Mouse (Mus musculus): ENCODE results near the gene Gm853. TPM values are rescaled to one million over a fixed set of nuclear protein-coding genes. Genes with fewer than 3 reads are reported as not detected.
A peak's percentile ranks its signal among the peaks of the same experiment; 100 is the strongest.

The Gm853 gene
- total RNA-seq, 2 experiments from 2014 or later, result 0.46 TPM; not detected in 1

- DNase-seq (ENCODE audit: low spot score in 2 of 2), result no peak
These were observed 6.8 kb downstream of the Gm853 start for GRCm38 (mm10) chr4:130215392-130215791.

GRCm38 (mm10) chr4:130213857-130214256 lies 8.3 kb downstream of the Gm853 start:
- no peak for DNase-seq (ENCODE audit: low spot score in 2 of 2)

GRCm38 (mm10) chr4:130213197-130213596 lies 9.0 kb downstream of the Gm853 start:
- no peak for DNase-seq (ENCODE audit: low spot score in 2 of 2)

GRCm38 (mm10) chr4:130212421-130212820 lies 9.8 kb downstream of the Gm853 start:
- DNase-seq (ENCODE audit: low spot score in 2 of 2), result no peak

DNA sequence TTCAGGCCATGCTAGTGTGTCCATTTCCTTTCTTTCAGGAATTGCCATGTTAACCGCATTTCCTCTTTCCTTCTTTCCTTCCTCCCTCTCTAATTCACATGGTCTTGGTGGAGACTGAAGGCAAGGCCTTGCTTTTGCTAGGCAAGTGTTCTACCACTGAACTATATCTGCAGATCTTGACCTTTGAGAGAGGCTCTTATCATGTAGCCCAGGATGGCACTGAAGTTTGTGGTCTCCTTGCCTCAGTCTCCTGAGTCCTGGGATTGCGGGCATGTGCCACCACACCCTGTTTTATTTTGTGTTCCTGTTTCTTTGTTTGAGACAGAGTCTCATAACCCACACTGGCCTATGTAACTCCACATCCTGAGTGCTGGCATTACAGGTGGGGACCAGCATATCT lies 10.3 kb downstream of the Gm853 start:
- DNase-seq (ENCODE audit: low spot score in 2 of 2), result no peak

- peak; percentile 89 to 90 for DNase-seq (ENCODE audit: low spot score in 2 of 2)
These were observed 23.2 kb downstream of the Gm853 start for GRCm38 (mm10) chr4:130198694-130199670.

DNA sequence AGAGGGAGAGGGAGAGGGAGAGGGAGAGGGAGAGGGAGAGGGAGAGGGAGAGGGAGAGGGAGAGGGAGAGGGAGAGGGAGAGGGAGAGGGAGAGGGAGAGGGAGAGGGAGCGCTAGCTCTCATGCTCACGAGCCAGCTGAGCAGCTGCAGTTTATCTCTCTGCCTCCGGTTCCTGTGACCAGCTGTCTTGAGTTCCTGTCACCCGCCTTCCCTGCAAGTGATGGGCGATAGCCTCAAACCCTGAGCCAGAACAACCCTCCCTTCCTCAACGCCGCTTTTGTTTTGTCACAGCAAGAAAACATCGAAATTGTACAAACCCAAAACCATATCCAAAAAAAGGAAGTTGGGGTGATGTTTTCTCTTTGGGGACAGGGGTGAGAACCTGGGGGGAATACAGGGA lies 25.7 kb downstream of the Gm853 start:
- DNase-seq (ENCODE audit: low spot score in 2 of 2), result no peak

DNA sequence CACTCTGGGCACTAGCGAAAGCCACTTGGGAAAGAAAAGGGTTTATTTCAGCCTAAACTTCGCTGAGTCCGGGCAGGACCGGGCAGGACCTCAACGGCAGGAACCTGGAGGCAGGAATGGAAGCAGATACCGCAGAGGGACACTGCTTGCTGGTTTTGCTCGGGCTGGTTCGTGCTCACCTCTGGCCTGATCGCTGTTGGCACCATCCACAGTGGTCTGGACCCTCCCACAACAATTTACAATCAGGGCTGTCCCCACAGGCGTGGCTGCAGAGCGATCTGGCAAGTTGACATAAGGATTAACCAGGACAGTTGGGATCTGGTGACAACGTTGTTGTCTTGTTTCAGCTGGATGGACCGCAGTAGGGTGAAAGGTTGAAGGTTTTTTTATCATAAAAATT lies 26.3 kb downstream of the Gm853 start:
- DNase-seq (ENCODE audit: low spot score in 2 of 2), result no peak

- no peak for DNase-seq (ENCODE audit: low spot score in 2 of 2)
These were observed 29.9 kb downstream of the Gm853 start for GRCm38 (mm10) chr4:130192266-130192665.

- DNase-seq (ENCODE audit: low spot score in 2 of 2), result no peak
These were observed 32.6 kb downstream of the Gm853 start for GRCm38 (mm10) chr4:130189606-130190005.

DNA sequence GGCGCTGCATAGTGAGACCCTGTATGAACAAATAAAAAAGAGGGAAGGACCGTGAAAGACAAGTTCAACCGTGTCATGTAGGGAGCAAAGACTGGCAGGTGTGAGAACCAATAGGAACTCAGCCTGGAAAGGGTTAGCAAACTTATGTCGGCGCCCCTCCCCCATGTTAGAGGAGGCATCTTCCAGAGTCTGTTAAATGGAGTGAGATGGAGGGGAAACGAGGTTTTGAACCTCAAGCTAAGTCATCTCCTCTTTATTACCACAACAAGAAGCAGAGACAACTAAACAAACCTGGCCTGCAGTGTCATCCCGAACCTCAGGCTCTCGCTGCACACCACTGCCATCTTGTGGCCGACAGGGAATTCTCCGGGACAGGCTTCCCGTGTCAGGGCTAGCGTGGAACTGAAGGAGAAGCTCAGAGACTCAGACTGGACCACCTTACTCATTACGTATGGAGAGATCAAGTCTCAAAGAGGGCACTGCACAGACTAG lies 33.3 kb downstream of the Gm853 start:
- DNase-seq (ENCODE audit: low spot score in 2 of 2), result peak; percentile 84 to 90

DNA sequence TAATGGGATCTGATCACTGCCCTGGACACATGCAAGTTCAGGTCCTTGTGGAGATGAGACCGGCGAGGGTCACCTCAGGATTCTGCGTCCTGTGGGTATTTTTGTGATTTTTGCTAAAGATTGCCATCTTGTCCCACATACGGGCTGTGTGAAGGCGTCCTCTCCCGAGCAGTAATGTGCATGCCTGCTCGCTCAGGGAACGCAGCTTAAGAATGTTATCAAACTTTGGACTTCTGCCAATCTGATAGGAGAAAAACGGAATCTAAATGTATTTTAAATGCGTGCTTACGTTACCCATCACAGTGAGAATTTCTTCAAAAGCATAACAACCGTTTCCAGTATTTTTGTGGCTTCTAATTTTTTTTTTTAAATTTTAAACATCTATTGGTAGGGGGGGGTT lies 35.3 kb downstream of the Gm853 start:
- DNase-seq (ENCODE audit: low spot score in 2 of 2), result no peak

GRCm38 (mm10) chr4:130186450-130186849 lies 35.8 kb downstream of the Gm853 start:
- no peak for DNase-seq (ENCODE audit: low spot score in 2 of 2)

GRCm38 (mm10) chr4:130183879-130184278 lies 38.3 kb downstream of the Gm853 start:
- DNase-seq (ENCODE audit: low spot score in 2 of 2), result no peak

DNA sequence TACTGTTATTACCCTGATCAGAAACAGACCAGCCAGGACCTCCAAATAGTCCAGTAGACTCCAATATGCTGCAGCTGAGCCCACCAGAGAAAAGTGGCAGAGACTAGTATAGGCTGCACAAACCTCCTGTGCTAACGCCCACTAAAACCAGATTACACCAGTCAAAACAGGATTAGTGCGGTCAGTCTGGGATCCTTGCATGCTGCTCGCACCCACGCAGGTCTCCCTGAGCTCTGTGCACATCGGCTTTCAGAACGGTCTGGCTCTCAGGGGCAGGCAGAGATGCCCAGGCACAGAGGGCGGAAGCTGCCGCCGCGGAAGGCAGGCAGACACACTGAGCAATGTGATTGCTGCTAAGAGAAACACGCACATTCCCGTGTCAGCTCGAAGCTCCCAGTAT lies 39.2 kb downstream of the Gm853 start:
- no peak for DNase-seq (ENCODE audit: low spot score in 2 of 2)

DNA sequence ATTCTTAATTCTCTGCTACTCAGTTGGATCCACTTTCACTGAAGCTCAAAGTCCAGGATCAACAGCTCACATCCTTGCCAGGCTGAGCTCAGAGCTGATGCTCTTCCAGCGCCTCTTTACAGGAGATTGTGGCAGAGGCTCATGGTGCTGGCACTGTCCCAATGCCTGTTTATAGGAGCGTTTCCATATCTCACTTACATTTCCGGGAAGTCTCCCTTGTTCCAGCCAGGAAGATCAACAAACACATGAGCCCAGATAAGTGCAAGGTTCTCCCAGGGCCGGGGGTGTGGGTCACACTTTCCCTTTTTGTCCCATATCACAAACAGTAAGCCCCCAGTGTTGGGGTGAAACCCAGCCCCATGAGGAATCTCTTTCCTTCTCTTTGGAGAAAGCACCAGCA lies 40.3 kb downstream of the Gm853 start:
- DNase-seq (ENCODE audit: low spot score in 2 of 2), result no peak

GRCm38 (mm10) chr4:130180909-130181602 lies 41.1 kb downstream of the Gm853 start:
- DNase-seq (ENCODE audit: low spot score in 2 of 2), result no peak

- no peak for DNase-seq (ENCODE audit: low spot score in 2 of 2)
These were observed 42.3 kb downstream of the Gm853 start for GRCm38 (mm10) chr4:130179876-130180275.

- no peak for DNase-seq (ENCODE audit: low spot score in 2 of 2)
These were observed 44.7 kb downstream of the Gm853 start for GRCm38 (mm10) chr4:130177536-130177935.

- no peak for DNase-seq (ENCODE audit: low spot score in 2 of 2)
These were observed 45.1 kb downstream of the Gm853 start for GRCm38 (mm10) chr4:130177087-130177486.

DNA sequence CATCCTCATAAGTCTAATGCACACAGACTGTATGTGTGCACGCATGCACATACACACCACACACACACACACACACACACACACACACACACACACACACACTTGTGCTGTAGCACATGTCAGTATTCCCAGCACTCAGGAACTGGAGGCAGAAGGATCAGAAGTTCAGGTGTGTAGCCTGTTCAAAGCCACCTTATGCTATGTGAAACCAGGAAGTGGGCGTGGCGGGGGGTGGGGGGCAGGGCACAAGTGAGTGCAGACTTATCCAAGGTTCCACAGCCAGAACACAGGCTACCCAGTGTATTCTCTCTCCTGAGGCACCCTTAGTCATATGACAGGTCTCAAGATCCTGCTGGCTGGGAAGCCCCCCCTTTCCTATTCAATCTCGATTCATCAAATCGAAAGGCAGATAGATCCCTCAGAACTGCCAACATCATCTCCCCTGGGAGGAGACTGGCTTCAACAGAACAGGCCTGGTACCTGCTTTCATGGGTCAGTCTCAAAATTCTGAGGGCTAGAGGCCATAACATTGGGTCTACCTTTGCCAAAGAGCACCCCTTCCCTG lies 46.0 kb downstream of the Gm853 start:
- no peak for DNase-seq (ENCODE audit: low spot score in 2 of 2)

Measured in layer of hippocampus, postnatal 14 days (tissue).